Mouse (Mus musculus) splenic B cell, adult 2 months (primary cell): Measurements from ENCODE around the gene Fbxl17.

Experiments used
- DNase-seq: peaks from one replicate; pipeline ENCODE4 v3.0.0-alpha.2; 2011; ENCODE audit warnings: low read depth, low spot score
- H3K27me3 ChIP-seq: 2 replicates; pipeline ENCODE4 v1.6.1; 2012; ENCODE audit warnings: mild to moderate bottlenecking, low read length, moderate library complexity, mixed read lengths; ENCODE audit not compliant: control insufficient read depth, poor library complexity, insufficient read depth, severe bottlenecking
- H3K36me3 ChIP-seq: 2 replicates; pipeline ENCODE4 v1.6.1; 2012; ENCODE audit warnings: mild to moderate bottlenecking, low read length, moderate library complexity, mixed read lengths; ENCODE audit not compliant: control insufficient read depth, poor library complexity, insufficient read depth, severe bottlenecking

The Fbxl17 gene

GRCm38 (mm10) chr17:63312804-63313203 is 187.0 kb downstream of the Fbxl17 start:
- Histone ChIP-seq H3K36me3 (no peaks in the 10 kb centered on the region), H3K27me3 (no peaks in the 10 kb centered on the region)
- no peak for DNase-seq

- DNase-seq: no peak
- H3K27me3 ChIP-seq: no peaks in the 10 kb centered on the region
- no peaks in the 10 kb centered on the region for H3K36me3 ChIP-seq
Measured at GRCm38 (mm10) chr17:63312330-63312729, 187.5 kb downstream of the Fbxl17 start.

- DNase-seq: no peak
- Histone ChIP-seq H3K27me3 (no peaks in the 10 kb centered on the region), H3K36me3 (no peaks in the 10 kb centered on the region)
Measured at GRCm38 (mm10) chr17:63311613-63312012, 188.2 kb downstream of the Fbxl17 start.

- Histone ChIP-seq H3K27me3 (no peaks in the 10 kb centered on the region), H3K36me3 (no peaks in the 10 kb centered on the region)
- no peak for DNase-seq
Measured at GRCm38 (mm10) chr17:63310021-63310420, 189.8 kb downstream of the Fbxl17 start.

GRCm38 (mm10) chr17:63303862-63304261 is 196.0 kb downstream of the Fbxl17 start:
- no peak for DNase-seq
- Histone ChIP-seq H3K27me3 (no peaks in the 10 kb centered on the region), H3K36me3 (0 out of 2 replicates have a peak, but pooled peaks cover 3% of the 10 kb centered on the region)

GRCm38 (mm10) chr17:63301822-63302393 is 197.9 kb downstream of the Fbxl17 start:
- H3K27me3 ChIP-seq: no peaks in the 10 kb centered on the region
- H3K36me3 ChIP-seq: 0 out of 2 replicates have a peak, but pooled peaks cover 3% of the 10 kb centered on the region
- no peak for DNase-seq

GRCm38 (mm10) chr17:63295471-63295870 is 204.3 kb downstream of the Fbxl17 start:
- no peak for DNase-seq
- H3K27me3 ChIP-seq: no peaks in the 10 kb centered on the region

GRCm38 (mm10) chr17:63294961-63295360 is 204.9 kb downstream of the Fbxl17 start:
- H3K27me3 ChIP-seq: no peaks in the 10 kb centered on the region
- H3K36me3 ChIP-seq: no peaks in the 10 kb centered on the region
- DNase-seq: no peak

More at GRCm38 (mm10) chr17:63295471-63295870, 204.3 kb downstream of the Fbxl17 start:
- H3K36me3 ChIP-seq: no peaks in the 10 kb centered on the region

GRCm38 (mm10) chr17:63293979-63294378 is 205.8 kb downstream of the Fbxl17 start:
- H3K36me3 ChIP-seq: no peaks in the 10 kb centered on the region
- no peaks in the 10 kb centered on the region for H3K27me3 ChIP-seq
- no peak for DNase-seq

GRCm38 (mm10) chr17:63289317-63289913 is 210.4 kb downstream of the Fbxl17 start:
- DNase-seq: no peak
- Histone ChIP-seq H3K36me3 (no peaks in the 10 kb centered on the region), H3K27me3 (no peaks in the 10 kb centered on the region)

GRCm38 (mm10) chr17:63288850-63289249 is 211.0 kb downstream of the Fbxl17 start:
- DNase-seq: no peak
- Histone ChIP-seq H3K27me3 (no peaks in the 10 kb centered on the region), H3K36me3 (no peaks in the 10 kb centered on the region)

GRCm38 (mm10) chr17:63287413-63287812 is 212.4 kb downstream of the Fbxl17 start:
- Histone ChIP-seq H3K36me3 (no peaks in the 10 kb centered on the region), H3K27me3 (no peaks in the 10 kb centered on the region)
- no peak for DNase-seq

GRCm38 (mm10) chr17:63285265-63285939 is 214.4 kb downstream of the Fbxl17 start:
- DNase-seq: no peak
- Histone ChIP-seq H3K27me3 (no peaks in the 10 kb centered on the region), H3K36me3 (no peaks in the 10 kb centered on the region)

GRCm38 (mm10) chr17:63284074-63284473 is 215.7 kb downstream of the Fbxl17 start:
- no peak for DNase-seq
- Histone ChIP-seq H3K27me3 (no peaks in the 10 kb centered on the region), H3K36me3 (no peaks in the 10 kb centered on the region)

- DNase-seq: no peak
- Histone ChIP-seq H3K27me3 (no peaks in the 10 kb centered on the region), H3K36me3 (no peaks in the 10 kb centered on the region)
Measured at GRCm38 (mm10) chr17:63282004-63282403, 217.8 kb downstream of the Fbxl17 start.
